Mouse (Mus musculus): ENCODE results near the gene Tgif2. TPM values are rescaled to one million over a fixed set of nuclear protein-coding genes. Genes with fewer than 3 reads are reported as not detected.
"Not testable (repeated sequence)": the region's sequence is repeated elsewhere in the genome, so short reads cannot be mapped to it uniquely, and the experiment has no call there.

Gene Tgif2
- not detected in 2 replicates for polyA plus RNA-seq (2012; ENCODE audit: insufficient read depth, insufficient read length, missing spikeins)

GRCm38 (mm10) chr2:156839319-156840191, at the start of gene Tgif2:
TSS of gene Tgif2 (plus strand) at chr2:156840007.
- no peaks in the 10 kb centered on the region for H3K4me1 ChIP-seq (ENCODE audit: control insufficient read depth, insufficient read depth, low read length)
- TF ChIP-seq POLR2A (IDR thresholded peaks at IDR 0.05; ENCODE audit: borderline replicate concordance, low read depth, low read length) (no peak), CTCF (IDR thresholded peaks at IDR 0.05; ENCODE audit: low read depth, low read length) (no peak)
- H3K27ac ChIP-seq (ENCODE audit: insufficient read depth, low read depth, low read length), result no peak within 1 kb of the TSS
- H3K4me3 ChIP-seq (ENCODE audit: insufficient read depth, low read length), result peak within 1 kb of the TSS; percentile 56

- Histone ChIP-seq H3K4me1 (ENCODE audit: control insufficient read depth, insufficient read depth, low read length) (no peaks in the 10 kb centered on the region), H3K27ac (ENCODE audit: insufficient read depth, low read depth, low read length) (no peak overlapping the region), H3K4me3 (ENCODE audit: insufficient read depth, low read length) (no peak overlapping the region)
- TF ChIP-seq POLR2A (IDR thresholded peaks at IDR 0.05; ENCODE audit: borderline replicate concordance, low read depth, low read length) (no peak), CTCF (IDR thresholded peaks at IDR 0.05; ENCODE audit: low read depth, low read length) (no peak)
Measured at GRCm38 (mm10) chr2:156798516-156798915, 41.3 kb upstream of the Tgif2 start.

- Histone ChIP-seq H3K4me1 (ENCODE audit: control insufficient read depth, insufficient read depth, low read length) (no peaks in the 10 kb centered on the region), H3K4me3 (ENCODE audit: insufficient read depth, low read length) (no peak overlapping the region), H3K27ac (ENCODE audit: insufficient read depth, low read depth, low read length) (no peak overlapping the region)
- TF ChIP-seq CTCF (IDR thresholded peaks at IDR 0.05; ENCODE audit: low read depth, low read length), result no peak
- TF ChIP-seq POLR2A (IDR thresholded peaks at IDR 0.05; ENCODE audit: borderline replicate concordance, low read depth, low read length), result no peak
Measured at GRCm38 (mm10) chr2:156801045-156801444, 38.8 kb upstream of the Tgif2 start.

- not testable (repeated sequence) for H3K27ac ChIP-seq (ENCODE audit: insufficient read depth, low read depth, low read length); H3K4me3 ChIP-seq (ENCODE audit: insufficient read depth, low read length); H3K4me1 ChIP-seq (ENCODE audit: control insufficient read depth, insufficient read depth, low read length)
Measured at GRCm38 (mm10) chr2:156802116-156802515, 37.7 kb upstream of the Tgif2 start.

GRCm38 (mm10) chr2:156803698-156804372, 36.0 kb upstream of the Tgif2 start:
- Histone ChIP-seq H3K4me1 (ENCODE audit: control insufficient read depth, insufficient read depth, low read length) (no peaks in the 10 kb centered on the region), H3K27ac (ENCODE audit: insufficient read depth, low read depth, low read length) (no peak overlapping the region), H3K4me3 (ENCODE audit: insufficient read depth, low read length) (no peak overlapping the region)
- TF ChIP-seq CTCF (IDR thresholded peaks at IDR 0.05; ENCODE audit: low read depth, low read length) (no peak), POLR2A (IDR thresholded peaks at IDR 0.05; ENCODE audit: borderline replicate concordance, low read depth, low read length) (no peak)

GRCm38 (mm10) chr2:156804589-156804988, 35.2 kb upstream of the Tgif2 start:
- H3K4me1 ChIP-seq (ENCODE audit: control insufficient read depth, insufficient read depth, low read length), result no peaks in the 10 kb centered on the region

GRCm38 (mm10) chr2:156806886-156807285, 32.9 kb upstream of the Tgif2 start:
- TF ChIP-seq POLR2A (IDR thresholded peaks at IDR 0.05; ENCODE audit: borderline replicate concordance, low read depth, low read length), result no peak
- no peak for TF ChIP-seq CTCF (IDR thresholded peaks at IDR 0.05; ENCODE audit: low read depth, low read length)
- H3K27ac ChIP-seq (ENCODE audit: insufficient read depth, low read depth, low read length), result no peak overlapping the region
- H3K4me1 ChIP-seq (ENCODE audit: control insufficient read depth, insufficient read depth, low read length), result no peaks in the 10 kb centered on the region
- H3K4me3 ChIP-seq (ENCODE audit: insufficient read depth, low read length), result no peak overlapping the region

More at GRCm38 (mm10) chr2:156804589-156804988, 35.2 kb upstream of the Tgif2 start:
- TF ChIP-seq CTCF (IDR thresholded peaks at IDR 0.05; ENCODE audit: low read depth, low read length) (no peak), POLR2A (IDR thresholded peaks at IDR 0.05; ENCODE audit: borderline replicate concordance, low read depth, low read length) (no peak)
- no peak overlapping the region for H3K27ac ChIP-seq (ENCODE audit: insufficient read depth, low read depth, low read length)
- no peak overlapping the region for H3K4me3 ChIP-seq (ENCODE audit: insufficient read depth, low read length)

- TF ChIP-seq POLR2A (IDR thresholded peaks at IDR 0.05; ENCODE audit: borderline replicate concordance, low read depth, low read length) (no peak), CTCF (IDR thresholded peaks at IDR 0.05; ENCODE audit: low read depth, low read length) (peak; percentile 85)
Measured at GRCm38 (mm10) chr2:156809579-156809978, 30.2 kb upstream of the Tgif2 start.

GRCm38 (mm10) chr2:156810716-156811115, 29.1 kb upstream of the Tgif2 start:
- Histone ChIP-seq H3K4me1 (ENCODE audit: control insufficient read depth, insufficient read depth, low read length) (no peaks in the 10 kb centered on the region), H3K4me3 (ENCODE audit: insufficient read depth, low read length) (no peak overlapping the region), H3K27ac (ENCODE audit: insufficient read depth, low read depth, low read length) (no peak overlapping the region)
- no peak for TF ChIP-seq CTCF (IDR thresholded peaks at IDR 0.05; ENCODE audit: low read depth, low read length)
- no peak for TF ChIP-seq POLR2A (IDR thresholded peaks at IDR 0.05; ENCODE audit: borderline replicate concordance, low read depth, low read length)

More at GRCm38 (mm10) chr2:156809579-156809978, 30.2 kb upstream of the Tgif2 start:
- Histone ChIP-seq H3K27ac (ENCODE audit: insufficient read depth, low read depth, low read length) (no peak overlapping the region), H3K4me1 (ENCODE audit: control insufficient read depth, insufficient read depth, low read length) (no peaks in the 10 kb centered on the region), H3K4me3 (ENCODE audit: insufficient read depth, low read length) (no peak overlapping the region)

- Histone ChIP-seq H3K4me3 (ENCODE audit: insufficient read depth, low read length) (no peak overlapping the region), H3K27ac (ENCODE audit: insufficient read depth, low read depth, low read length) (no peak overlapping the region), H3K4me1 (ENCODE audit: control insufficient read depth, insufficient read depth, low read length) (no peaks in the 10 kb centered on the region)
- TF ChIP-seq CTCF (IDR thresholded peaks at IDR 0.05; ENCODE audit: low read depth, low read length), result no peak
- no peak for TF ChIP-seq POLR2A (IDR thresholded peaks at IDR 0.05; ENCODE audit: borderline replicate concordance, low read depth, low read length)
Measured at GRCm38 (mm10) chr2:156811556-156811955, 28.3 kb upstream of the Tgif2 start.
